Mouse (Mus musculus) left cerebral cortex, adult 2 months (tissue): ENCODE results near the gene Ccdc138. TPM values are rescaled to one million over a fixed set of nuclear protein-coding genes. Genes with fewer than 3 reads are reported as not detected.
"Not testable (repeated sequence)": the region's sequence is repeated elsewhere in the genome, so short reads cannot be mapped to it uniquely, and the experiment has no call there.

Source experiments
- DNase-seq, 2 experiments: peaks; one replicate each; pipeline ENCODE4 v3.0.0; 2021 to 2022; ENCODE audit warnings: low spot score in 2 of 2, mixed read lengths in 1 of 2; ENCODE audit errors: extremely low spot score in 1 of 2
- H3K27ac ChIP-seq: fragments of 200-600 bp; 2 replicates; pipeline ENCODE4 v1.8.1; 2022
- H3K4me3 ChIP-seq: fragments of 200-600 bp; 2 replicates; pipeline ENCODE4 v1.8.1; 2022
- CTCF ChIP-seq: fragments of 200-600 bp; IDR thresholded peaks from 2 replicates; pipeline ENCODE4 v1.8.1; 2022; ENCODE audit warnings: antibody characterized with exemption, mild to moderate bottlenecking, moderate library complexity
- intact Hi-C: fragments of 180-260 bp; cut with DNase I; formaldehyde crosslinking; loops from one replicate; pipeline ENCODE4 v1.15.1; 2025
- total RNA-seq, 2 experiments: library from RNA; stranded (reverse); gene quantifications; 2 replicates each; pipeline ENCODE4 v1.2.3; 2021

Ccdc138 gene
- total RNA-seq, 2 experiments from 2014 or later = 4.4 to 5.5 TPM

GRCm38 (mm10) chr10:58529358-58529757 is 31.6 kb downstream of the Ccdc138 start:
- TF ChIP-seq CTCF = no peak
- Histone ChIP-seq H3K4me3 (no peak overlapping the region), H3K27ac (no peak overlapping the region)
- intact Hi-C loops = no loop called here
- DNase-seq = no peak

GRCm38 (mm10) chr10:58530896-58531790 is 33.4 kb downstream of the Ccdc138 start:
- no peak for DNase-seq
- no peak overlapping the region for H3K4me3 ChIP-seq
- intact Hi-C loops = no loop called here
- no peak for TF ChIP-seq CTCF
- no peak overlapping the region for H3K27ac ChIP-seq

DNA sequence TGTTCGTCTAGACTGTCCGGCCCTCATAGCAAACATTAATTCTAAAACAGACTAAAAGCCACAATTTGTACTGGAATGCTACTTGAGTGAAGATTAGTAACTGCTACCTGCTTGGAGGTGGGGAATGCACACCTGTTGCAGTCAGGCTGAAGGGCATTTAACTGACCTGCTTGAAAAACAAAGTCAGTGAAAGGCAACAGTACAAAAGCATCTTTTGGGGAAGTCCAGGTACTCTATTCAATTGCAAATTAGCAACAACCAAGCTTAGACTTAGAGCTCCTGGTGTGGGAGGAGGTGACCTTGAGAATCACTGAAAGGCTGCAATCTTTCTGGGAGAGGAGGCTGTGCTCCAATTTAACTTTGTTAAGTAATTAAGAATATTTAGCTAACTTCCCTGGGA is 34.4 kb downstream of the Ccdc138 start:
- intact Hi-C loops = no loop called here
- TF ChIP-seq CTCF = no peak
- Histone ChIP-seq H3K4me3 (no peak overlapping the region), H3K27ac (no peak overlapping the region)
- no peak for DNase-seq

- H3K4me3 ChIP-seq, intact Hi-C loops, H3K27ac ChIP-seq: not testable (repeated sequence)
Observed at GRCm38 (mm10) chr10:58536276-58536675, 38.5 kb downstream of the Ccdc138 start.

DNA sequence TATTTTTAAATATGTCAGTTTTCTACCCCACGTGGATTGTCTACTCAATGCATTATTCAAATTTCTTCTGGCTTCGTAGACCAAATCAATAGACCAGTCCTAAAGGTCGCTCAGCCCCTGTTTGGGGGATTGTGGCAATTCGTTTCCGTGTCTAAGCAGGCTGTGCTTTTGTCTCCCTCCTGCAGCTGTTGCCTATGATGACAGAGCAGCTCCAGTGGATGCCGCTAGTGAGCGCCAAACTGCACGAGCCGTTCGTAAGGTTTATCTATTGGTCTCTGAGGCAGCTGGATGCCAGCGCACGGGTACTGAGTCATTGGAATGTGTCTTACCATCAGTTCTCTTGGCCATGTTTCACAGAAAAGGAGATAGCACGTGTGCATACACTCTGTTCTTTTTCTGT is 42.9 kb downstream of the Ccdc138 start:
- Histone ChIP-seq H3K4me3 (no peak overlapping the region), H3K27ac (no peak overlapping the region)
- DNase-seq = no peak
- intact Hi-C loops = no loop called here
- TF ChIP-seq CTCF = no peak; the same call in 1 of the 2 replicates

More at GRCm38 (mm10) chr10:58536276-58536675, 38.5 kb downstream of the Ccdc138 start:
- DNase-seq = not testable (repeated sequence)

DNA sequence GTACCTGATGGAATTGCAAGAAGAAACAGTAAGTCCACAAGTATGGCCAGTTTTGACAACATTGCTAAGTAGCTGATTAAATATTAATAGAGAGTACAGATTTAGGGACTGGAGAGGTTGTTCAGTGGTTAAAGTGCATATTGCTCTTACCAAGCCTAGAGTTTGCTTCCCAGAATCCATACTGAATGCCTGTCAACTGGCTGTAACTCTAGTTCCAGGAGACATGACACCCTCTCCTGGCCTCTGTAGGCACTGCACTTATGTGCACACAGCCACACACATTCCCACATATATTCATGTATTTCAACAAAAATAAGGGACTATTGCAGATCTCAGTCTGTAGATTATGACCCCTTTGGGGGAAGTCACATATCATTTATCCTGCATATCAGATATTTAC is 51.0 kb downstream of the Ccdc138 start:
- Histone ChIP-seq H3K4me3 (no peak overlapping the region), H3K27ac (no peak overlapping the region)
- intact Hi-C loops = no loop called here
- no peak for DNase-seq
- TF ChIP-seq CTCF = peak; percentile 18

GRCm38 (mm10) chr10:58554693-58555387 is 57.1 kb downstream of the Ccdc138 start:
- no peak for DNase-seq
- Histone ChIP-seq H3K4me3 (no peak overlapping the region), H3K27ac (no peak overlapping the region)
- no peak for TF ChIP-seq CTCF
- intact Hi-C loops = no loop called here

DNA sequence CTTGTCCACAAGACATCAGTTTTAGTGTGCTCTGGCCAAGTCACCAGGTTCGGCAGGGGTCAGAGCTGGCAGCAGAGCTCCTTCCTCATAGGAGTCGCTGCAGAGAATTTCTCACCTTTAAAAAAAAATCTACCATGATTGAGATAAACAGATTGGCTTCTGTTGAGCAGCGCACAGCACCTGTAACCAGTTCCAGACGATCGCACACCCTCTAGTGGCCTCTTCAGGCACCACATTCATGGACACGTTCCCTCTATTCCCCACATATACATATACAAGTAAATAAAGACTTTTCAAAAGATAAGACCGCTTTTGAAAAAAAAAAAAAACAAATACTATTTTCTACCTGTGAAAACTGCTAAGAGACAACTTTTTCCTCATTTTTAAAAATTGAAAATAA is 61.4 kb downstream of the Ccdc138 start:
- DNase-seq = peak; percentile 45 to 47
- peak; percentile 70 for TF ChIP-seq CTCF
- no peak overlapping the region for H3K4me3 ChIP-seq
- intact Hi-C loops = no loop called here
- H3K27ac ChIP-seq = no peak overlapping the region

DNA sequence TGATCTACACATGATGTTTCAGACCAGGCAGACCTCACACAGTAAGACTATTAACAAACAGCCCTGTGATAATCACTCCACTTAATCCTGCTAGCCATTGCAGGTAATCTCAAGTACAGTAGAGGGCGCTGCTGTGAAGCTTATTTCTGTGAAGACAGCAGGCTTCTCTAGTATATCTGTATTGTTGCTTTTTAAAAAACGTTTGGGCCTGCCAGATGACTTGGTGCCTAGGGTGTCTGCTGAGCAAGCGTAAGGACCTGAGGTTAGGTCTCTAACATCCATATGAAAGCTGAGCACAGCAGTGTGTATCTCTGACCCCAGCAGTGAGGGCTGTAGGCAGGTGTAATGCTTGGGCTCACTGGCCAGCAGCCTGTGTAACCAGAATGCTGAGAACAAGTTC is 62.2 kb downstream of the Ccdc138 start:
- peak; percentile 20 to 23 for DNase-seq
- TF ChIP-seq CTCF = peak; percentile 69
- intact Hi-C loops = loop anchor here (5.0 kb wide), 2 partner anchors 62 to 112 kb away; no protein-coding TSS in a partner anchor
- Histone ChIP-seq H3K27ac (no peak overlapping the region), H3K4me3 (no peak overlapping the region)

DNA sequence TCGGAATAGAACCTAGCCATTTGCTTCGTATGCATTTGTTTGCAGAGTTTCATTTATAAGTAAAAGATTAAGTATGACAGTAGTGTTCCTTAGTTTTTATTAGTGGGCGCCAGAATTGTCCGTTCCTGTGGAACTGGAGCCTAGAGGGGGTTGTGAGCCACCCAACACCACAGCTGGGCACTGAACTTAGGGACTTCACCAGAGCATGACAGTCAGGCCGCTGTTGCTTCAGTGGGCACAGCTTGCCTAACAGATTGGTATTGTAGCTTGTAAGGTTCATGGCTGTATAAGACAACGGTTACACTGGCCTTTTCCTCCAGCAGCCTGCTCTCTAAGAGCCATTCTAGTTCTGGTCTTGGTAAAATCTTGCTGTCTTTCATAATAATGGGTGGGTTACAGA is 62.8 kb downstream of the Ccdc138 start:
- intact Hi-C loops = loop anchor here (5.0 kb wide), 2 partner anchors 62 to 112 kb away; no protein-coding TSS in a partner anchor
- TF ChIP-seq CTCF = no peak
- no peak for DNase-seq

DNA sequence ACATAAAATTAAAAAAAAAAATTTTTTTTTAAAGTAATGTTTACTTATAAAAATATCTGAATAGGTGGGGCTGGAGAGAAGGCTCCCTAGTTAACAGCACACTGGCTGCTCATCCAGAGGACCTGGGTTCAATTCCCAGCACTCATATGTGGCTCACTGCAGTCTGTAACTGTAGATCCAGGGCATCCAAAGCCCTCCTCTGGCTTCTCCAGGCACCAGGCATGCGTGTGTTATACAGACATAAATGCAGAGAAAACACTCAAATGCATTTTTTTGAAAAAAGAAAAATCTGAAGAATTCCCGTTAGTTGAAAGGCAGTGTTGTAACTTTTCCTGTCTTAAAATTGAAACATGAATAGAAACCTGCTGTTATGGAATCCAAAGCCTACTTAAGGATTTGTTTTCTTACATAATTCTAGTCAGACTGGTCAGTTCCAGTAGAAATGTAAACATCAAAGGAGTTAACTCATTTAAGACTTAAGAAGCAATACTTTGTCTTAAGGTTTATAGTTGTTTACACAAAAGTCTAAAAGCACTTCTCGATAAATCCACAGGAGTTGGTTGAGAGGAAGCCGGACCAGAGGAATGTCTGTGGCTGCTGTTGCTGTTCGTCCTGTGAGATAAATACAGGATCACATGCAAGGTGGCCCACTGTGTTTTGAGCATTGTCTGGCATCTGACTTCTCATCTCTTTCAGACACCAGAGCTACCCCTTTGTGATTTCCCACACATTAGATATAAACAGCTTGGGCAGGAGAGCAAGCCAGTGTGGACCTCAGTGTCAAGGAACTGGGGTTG is 87.9 kb downstream of the Ccdc138 start:
- Histone ChIP-seq H3K4me3 (no peak overlapping the region), H3K27ac (no peak overlapping the region)
- TF ChIP-seq CTCF = no peak
- intact Hi-C loops = no loop called here
- DNase-seq = no peak

More for the DNA sequence above, 62.8 kb downstream of the Ccdc138 start:
- Histone ChIP-seq H3K27ac (no peak overlapping the region), H3K4me3 (no peak overlapping the region)
